Mouse (Mus musculus): ENCODE data around the gene Satb2. TPM values are rescaled to one million over a fixed set of nuclear protein-coding genes. Genes with fewer than 3 reads are reported as not detected.

Satb2 gene
- polyA plus RNA-seq, 1 experiment from 2014 or later: 0.04 TPM

DNA sequence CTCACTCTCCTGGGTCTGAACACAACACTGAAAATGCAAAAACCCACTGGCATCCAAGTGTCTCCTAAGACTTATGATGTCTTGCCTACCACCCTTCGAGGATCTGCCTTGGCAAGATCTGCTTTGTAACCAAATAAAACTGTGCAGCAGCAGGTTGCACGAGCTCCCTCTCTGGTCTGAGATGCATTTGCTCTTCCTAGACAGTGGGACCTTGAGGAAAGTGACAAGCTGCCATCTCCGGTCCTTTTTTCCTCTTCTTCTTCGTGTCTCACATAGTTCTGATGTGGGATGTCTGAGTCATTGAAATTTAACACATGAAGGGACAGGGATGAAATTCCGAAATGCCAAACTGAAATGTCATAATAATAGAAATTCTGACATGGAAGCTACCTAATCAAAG lies 85.7 kb downstream of the Satb2 start:
- H3K27me3 ChIP-seq (ENCODE audit: control insufficient read depth, insufficient read depth, low read depth, low read length): no peaks in the 10 kb centered on the region
- no peaks in the 10 kb centered on the region for H3K4me1 ChIP-seq (ENCODE audit: control insufficient read depth, low read depth, low read length)
- H3K4me3 ChIP-seq (ENCODE audit: low read depth, low read length): no peak overlapping the region
- no peak overlapping the region for H3K9ac ChIP-seq (ENCODE audit: low read depth, low read length)
- H3K36me3 ChIP-seq (ENCODE audit: control insufficient read depth, insufficient read depth): no peaks in the 10 kb centered on the region
- ATAC-seq (ENCODE audit: low read depth): no peak
- no peak overlapping the region for H3K4me2 ChIP-seq (ENCODE audit: low read depth, low read length)
- H3K9me3 ChIP-seq (replicated peaks; ENCODE audit: control insufficient read depth, low read length): no peaks in the 10 kb centered on the region
- H3K27ac ChIP-seq (ENCODE audit: low read length): no peak overlapping the region
- 59% methylated on average over 5 of the region's 5 CpGs for WGBS (ENCODE audit: insufficient replicate concordance)

DNA sequence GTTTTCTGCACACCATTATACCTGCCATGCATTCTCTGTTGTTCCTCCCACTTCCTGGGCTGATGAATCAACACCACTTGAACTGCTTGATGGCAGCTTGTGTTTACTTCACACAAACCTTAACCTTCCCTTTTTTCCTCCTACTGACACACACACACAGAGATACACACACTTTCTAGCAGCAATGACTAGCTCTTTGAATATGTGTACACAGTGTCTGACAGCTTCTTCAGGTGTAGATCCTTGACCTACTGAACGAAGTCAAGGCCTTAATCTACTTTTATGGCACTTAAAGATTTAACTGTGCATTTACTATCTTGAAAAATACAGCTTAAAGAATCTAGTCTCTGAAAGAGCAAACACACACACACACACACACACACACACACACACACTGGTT lies 89.5 kb downstream of the Satb2 start:
- no peak overlapping the region for H3K27ac ChIP-seq (ENCODE audit: low read length)
- no peak overlapping the region for H3K4me3 ChIP-seq (ENCODE audit: low read depth, low read length)
- H3K4me2 ChIP-seq (ENCODE audit: low read depth, low read length): no peak overlapping the region
- no peaks in the 10 kb centered on the region for H3K4me1 ChIP-seq (ENCODE audit: control insufficient read depth, low read depth, low read length)
- no peak for ATAC-seq (ENCODE audit: low read depth)
- H3K27me3 ChIP-seq (ENCODE audit: control insufficient read depth, insufficient read depth, low read depth, low read length): no peaks in the 10 kb centered on the region
- no peaks in the 10 kb centered on the region for H3K36me3 ChIP-seq (ENCODE audit: control insufficient read depth, insufficient read depth)
- WGBS (ENCODE audit: insufficient replicate concordance): 43% methylated on average over 1 of the region's 1 CpGs
- no peak overlapping the region for H3K9ac ChIP-seq (ENCODE audit: low read depth, low read length)
- H3K9me3 ChIP-seq (replicated peaks; ENCODE audit: control insufficient read depth, low read length): no peaks in the 10 kb centered on the region

DNA sequence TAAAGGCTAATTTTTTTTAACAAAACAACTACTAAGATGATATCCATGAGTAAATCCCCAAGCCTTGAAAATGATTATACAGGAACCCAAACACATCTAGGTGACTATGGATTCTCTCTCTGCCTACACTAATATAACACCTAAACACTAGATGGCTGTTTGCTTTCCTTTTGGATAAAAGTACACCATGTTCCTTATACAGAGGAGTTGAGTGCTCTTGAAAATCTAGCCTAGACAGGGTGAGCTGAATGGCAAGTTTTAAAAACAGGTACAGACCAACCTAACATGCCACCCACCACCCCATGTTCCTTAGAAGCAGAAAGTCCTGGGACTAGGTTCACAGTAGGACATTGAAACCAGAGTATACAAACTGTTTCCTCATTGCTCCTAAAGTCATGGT lies 90.9 kb downstream of the Satb2 start:
- no peak for ATAC-seq (ENCODE audit: low read depth)
- no peaks in the 10 kb centered on the region for H3K4me1 ChIP-seq (ENCODE audit: control insufficient read depth, low read depth, low read length)
- no peaks in the 10 kb centered on the region for H3K9me3 ChIP-seq (replicated peaks; ENCODE audit: control insufficient read depth, low read length)
- H3K27ac ChIP-seq (ENCODE audit: low read length): no peak overlapping the region
- no peak overlapping the region for H3K4me2 ChIP-seq (ENCODE audit: low read depth, low read length)
- H3K9ac ChIP-seq (ENCODE audit: low read depth, low read length): no peak overlapping the region
- no peaks in the 10 kb centered on the region for H3K27me3 ChIP-seq (ENCODE audit: control insufficient read depth, insufficient read depth, low read depth, low read length)
- no peaks in the 10 kb centered on the region for H3K36me3 ChIP-seq (ENCODE audit: control insufficient read depth, insufficient read depth)
- no peak overlapping the region for H3K4me3 ChIP-seq (ENCODE audit: low read depth, low read length)

DNA sequence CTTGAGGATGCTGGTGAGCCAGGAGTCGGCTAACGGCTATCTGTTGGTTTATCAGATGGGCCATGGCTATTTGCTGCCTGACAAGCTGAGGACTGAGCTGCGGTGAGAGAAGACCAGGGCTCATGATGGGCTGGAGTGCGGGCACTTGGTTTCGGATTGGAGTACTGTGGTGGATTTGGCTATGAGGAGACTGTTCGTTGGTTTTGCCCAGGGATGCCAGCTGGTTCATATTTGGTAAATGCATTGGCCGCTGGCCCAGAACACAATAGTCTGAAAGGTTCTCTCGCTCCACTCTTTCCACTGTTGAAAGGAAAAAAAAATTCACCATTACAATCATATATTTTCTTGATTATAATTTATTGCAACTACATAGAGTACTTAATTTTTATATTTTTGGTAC lies 107.0 kb downstream of the Satb2 start:
- Histone ChIP-seq H3K27ac (ENCODE audit: low read length) (no peak overlapping the region), H3K4me3 (ENCODE audit: low read depth, low read length) (no peak overlapping the region), H3K27me3 (ENCODE audit: control insufficient read depth, insufficient read depth, low read depth, low read length) (no peaks in the 10 kb centered on the region), H3K4me2 (ENCODE audit: low read depth, low read length) (no peak overlapping the region), H3K9me3 (replicated peaks; ENCODE audit: control insufficient read depth, low read length) (no peaks in the 10 kb centered on the region), H3K36me3 (ENCODE audit: control insufficient read depth, insufficient read depth) (no peaks in the 10 kb centered on the region), H3K9ac (ENCODE audit: low read depth, low read length) (no peak overlapping the region), H3K4me1 (ENCODE audit: control insufficient read depth, low read depth, low read length) (no peaks in the 10 kb centered on the region)
- WGBS (ENCODE audit: insufficient replicate concordance): 72% methylated on average over 8 of the region's 8 CpGs
- ATAC-seq (ENCODE audit: low read depth): no peak

DNA sequence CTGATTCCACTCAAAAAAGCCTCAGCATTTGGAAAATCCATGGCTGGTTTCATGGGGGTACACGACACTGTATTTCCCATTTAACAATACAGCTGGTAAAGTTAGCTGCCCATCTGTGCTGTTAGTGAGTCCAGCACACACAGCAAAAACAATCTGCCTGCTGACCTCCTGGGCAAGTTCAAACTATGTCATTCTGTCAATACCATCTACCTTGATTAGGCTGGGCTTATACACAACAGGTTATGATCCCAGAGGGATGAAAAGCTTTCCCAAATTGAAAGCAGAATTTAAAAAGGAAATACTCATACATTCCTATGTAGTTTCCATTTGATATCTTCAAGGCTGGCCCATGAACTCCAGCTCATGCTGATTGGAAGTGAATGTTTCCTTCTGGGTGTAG lies 113.2 kb downstream of the Satb2 start:
- Histone ChIP-seq H3K9me3 (replicated peaks; ENCODE audit: control insufficient read depth, low read length) (no peaks in the 10 kb centered on the region), H3K4me1 (ENCODE audit: control insufficient read depth, low read depth, low read length) (no peaks in the 10 kb centered on the region), H3K4me3 (ENCODE audit: low read depth, low read length) (no peak overlapping the region), H3K27ac (ENCODE audit: low read length) (no peak overlapping the region), H3K36me3 (ENCODE audit: control insufficient read depth, insufficient read depth) (no peaks in the 10 kb centered on the region), H3K4me2 (ENCODE audit: low read depth, low read length) (no peak overlapping the region), H3K27me3 (ENCODE audit: control insufficient read depth, insufficient read depth, low read depth, low read length) (no peaks in the 10 kb centered on the region), H3K9ac (ENCODE audit: low read depth, low read length) (no peak overlapping the region)
- 44% methylated on average over 1 of the region's 1 CpGs for WGBS (ENCODE audit: insufficient replicate concordance)
- ATAC-seq (ENCODE audit: low read depth): no peak

DNA sequence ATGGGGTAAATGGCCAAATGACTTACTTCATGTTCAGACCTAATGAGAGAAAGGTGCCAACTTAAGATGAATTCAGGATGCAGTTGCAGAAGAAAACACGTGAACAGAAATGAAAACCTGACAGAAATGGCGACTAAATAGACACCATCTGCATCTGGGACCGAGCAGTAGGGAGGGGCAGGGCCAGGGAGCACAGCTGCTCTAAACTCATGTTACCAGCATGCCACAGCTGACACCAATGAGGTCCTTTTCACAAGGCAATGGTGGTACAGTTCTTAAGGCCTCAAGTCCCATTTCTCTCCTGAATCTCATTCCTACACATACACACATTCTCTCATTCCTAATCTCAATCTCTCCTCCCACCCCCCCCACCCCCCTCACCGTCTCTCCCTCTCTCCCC lies 115.7 kb downstream of the Satb2 start:
- no peak overlapping the region for H3K4me2 ChIP-seq (ENCODE audit: low read depth, low read length)
- H3K27ac ChIP-seq (ENCODE audit: low read length): no peak overlapping the region
- WGBS (ENCODE audit: insufficient replicate concordance): 51% methylated on average over 4 of the region's 4 CpGs
- no peak overlapping the region for H3K4me3 ChIP-seq (ENCODE audit: low read depth, low read length)
- H3K9me3 ChIP-seq (replicated peaks; ENCODE audit: control insufficient read depth, low read length): no peaks in the 10 kb centered on the region
- H3K36me3 ChIP-seq (ENCODE audit: control insufficient read depth, insufficient read depth): no peaks in the 10 kb centered on the region
- H3K9ac ChIP-seq (ENCODE audit: low read depth, low read length): no peak overlapping the region
- no peaks in the 10 kb centered on the region for H3K4me1 ChIP-seq (ENCODE audit: control insufficient read depth, low read depth, low read length)
- no peak for ATAC-seq (ENCODE audit: low read depth)
- no peaks in the 10 kb centered on the region for H3K27me3 ChIP-seq (ENCODE audit: control insufficient read depth, insufficient read depth, low read depth, low read length)

DNA sequence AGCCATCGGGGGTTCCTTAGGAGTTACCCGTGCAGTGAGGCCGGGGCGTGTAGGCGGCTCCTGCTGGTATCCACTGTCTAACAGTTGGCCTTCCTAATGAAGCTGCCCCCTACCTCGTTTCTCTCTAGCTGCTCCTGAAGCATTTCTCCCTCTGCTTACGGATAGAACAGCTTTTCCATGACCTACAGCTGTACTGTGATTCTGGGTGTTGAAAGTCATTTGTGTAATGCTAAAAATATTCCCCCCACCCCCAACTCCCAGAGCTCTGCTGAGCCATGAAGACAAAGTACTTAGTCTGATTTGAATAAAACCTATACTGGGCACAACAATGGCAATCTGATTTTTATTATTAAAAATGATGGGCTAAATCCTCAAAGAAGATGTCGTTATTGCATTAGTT lies 121.2 kb downstream of the Satb2 start:
- ATAC-seq (ENCODE audit: low read depth): no peak
- H3K27me3 ChIP-seq (ENCODE audit: control insufficient read depth, insufficient read depth, low read depth, low read length): no peaks in the 10 kb centered on the region
- no peak overlapping the region for H3K9ac ChIP-seq (ENCODE audit: low read depth, low read length)
- no peak overlapping the region for H3K4me3 ChIP-seq (ENCODE audit: low read depth, low read length)
- no peaks in the 10 kb centered on the region for H3K4me1 ChIP-seq (ENCODE audit: control insufficient read depth, low read depth, low read length)
- WGBS (ENCODE audit: insufficient replicate concordance): 63% methylated on average over 8 of the region's 8 CpGs
- H3K27ac ChIP-seq (ENCODE audit: low read length): no peak overlapping the region
- no peaks in the 10 kb centered on the region for H3K36me3 ChIP-seq (ENCODE audit: control insufficient read depth, insufficient read depth)
- no peak overlapping the region for H3K4me2 ChIP-seq (ENCODE audit: low read depth, low read length)
- no peaks in the 10 kb centered on the region for H3K9me3 ChIP-seq (replicated peaks; ENCODE audit: control insufficient read depth, low read length)

DNA sequence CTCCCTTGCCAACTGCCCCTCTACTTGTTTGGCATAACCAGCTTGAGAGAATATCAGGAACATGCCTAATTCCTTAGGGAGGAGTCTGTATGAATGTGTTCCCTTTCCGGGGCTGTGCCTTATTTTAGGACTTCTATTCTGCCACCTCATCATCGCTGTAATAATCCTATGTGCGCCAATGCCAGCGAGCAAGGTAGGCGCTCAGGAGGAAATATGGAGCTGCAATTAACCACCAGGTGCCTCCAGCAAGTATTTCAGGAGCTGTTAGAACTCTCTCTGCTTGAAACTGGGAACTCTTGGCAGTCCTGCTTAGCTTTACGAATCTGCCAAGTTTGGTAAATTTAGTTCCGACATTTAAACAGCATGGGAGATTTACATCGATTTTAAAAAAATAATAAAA lies 128.0 kb downstream of the Satb2 start:
- Histone ChIP-seq H3K9ac (ENCODE audit: low read depth, low read length) (no peak overlapping the region), H3K4me3 (ENCODE audit: low read depth, low read length) (no peak overlapping the region), H3K36me3 (ENCODE audit: control insufficient read depth, insufficient read depth) (no peaks in the 10 kb centered on the region), H3K27ac (ENCODE audit: low read length) (no peak overlapping the region), H3K4me1 (ENCODE audit: control insufficient read depth, low read depth, low read length) (no peaks in the 10 kb centered on the region), H3K4me2 (ENCODE audit: low read depth, low read length) (no peak overlapping the region), H3K27me3 (ENCODE audit: control insufficient read depth, insufficient read depth, low read depth, low read length) (no peaks in the 10 kb centered on the region), H3K9me3 (replicated peaks; ENCODE audit: control insufficient read depth, low read length) (no peaks in the 10 kb centered on the region)
- WGBS (ENCODE audit: insufficient replicate concordance): 75% methylated on average over 8 of the region's 8 CpGs
- ATAC-seq (ENCODE audit: low read depth): no peak

DNA sequence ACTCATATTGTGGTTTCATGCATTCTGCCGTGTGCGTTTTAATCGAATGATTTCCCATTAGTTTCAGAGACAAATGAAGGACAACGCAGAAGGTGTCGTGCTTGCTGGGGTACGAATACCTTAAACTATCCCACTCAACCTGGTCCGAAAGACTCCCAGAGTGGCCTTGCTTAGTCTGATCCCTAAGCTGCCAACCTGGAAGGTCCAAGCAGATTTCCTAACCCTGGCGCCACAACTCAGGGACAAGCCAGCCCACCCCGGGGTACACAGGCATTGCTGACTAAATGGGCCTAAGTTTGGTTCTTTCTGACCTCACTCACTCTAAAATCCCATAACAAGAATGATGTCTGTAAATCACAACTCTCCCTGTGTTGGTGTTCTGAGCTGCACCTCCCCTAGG lies 132.1 kb downstream of the Satb2 start:
- Histone ChIP-seq H3K9ac (ENCODE audit: low read depth, low read length) (no peak overlapping the region), H3K4me2 (ENCODE audit: low read depth, low read length) (no peak overlapping the region), H3K27ac (ENCODE audit: low read length) (no peak overlapping the region), H3K9me3 (replicated peaks; ENCODE audit: control insufficient read depth, low read length) (no peaks in the 10 kb centered on the region), H3K27me3 (ENCODE audit: control insufficient read depth, insufficient read depth, low read depth, low read length) (no peaks in the 10 kb centered on the region), H3K36me3 (ENCODE audit: control insufficient read depth, insufficient read depth) (no peaks in the 10 kb centered on the region), H3K4me3 (ENCODE audit: low read depth, low read length) (no peak overlapping the region), H3K4me1 (ENCODE audit: control insufficient read depth, low read depth, low read length) (no peaks in the 10 kb centered on the region)
- ATAC-seq (ENCODE audit: low read depth): no peak
- WGBS (ENCODE audit: insufficient replicate concordance): 80% methylated on average over 9 of the region's 9 CpGs

Measured in liver, embryonic 16.5 days (tissue).